Mouse (Mus musculus): ENCODE results near the gene Abcb8.

DNA sequence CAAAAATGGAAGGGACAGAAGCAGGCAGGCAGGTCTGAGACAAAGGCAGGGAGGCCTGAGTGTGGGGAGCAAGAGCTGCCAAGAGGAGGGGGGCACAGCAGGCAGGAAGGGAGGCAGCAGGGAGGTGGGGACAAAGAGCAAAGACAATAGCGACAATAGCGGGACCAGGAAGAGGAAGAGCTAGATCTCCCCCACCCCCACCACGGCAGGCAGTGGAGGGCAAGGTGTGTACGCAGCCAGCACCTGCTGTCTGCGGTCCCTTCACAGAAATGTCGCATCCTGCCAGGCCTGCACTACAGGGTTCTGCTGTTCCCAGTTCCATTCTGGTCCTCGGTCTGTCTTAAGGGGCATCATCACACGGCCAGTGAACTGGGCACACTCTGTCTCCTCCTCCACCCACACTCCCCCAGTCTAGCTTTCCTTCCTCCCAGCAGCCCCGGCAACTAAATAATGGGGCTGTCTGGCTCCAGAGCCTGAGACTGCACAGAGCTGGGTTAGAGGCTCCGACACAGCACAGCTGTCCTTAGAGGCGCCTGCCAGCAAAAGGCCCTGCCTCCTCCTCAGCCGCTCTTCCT, 48.9 kb upstream of the Abcb8 start:
- TF ChIP-seq POLR2A (IDR thresholded peaks at IDR 0.05; ENCODE audit: insufficient read depth, low read depth, low read length) (no peak), CTCF (IDR thresholded peaks at IDR 0.05; ENCODE audit: insufficient read depth, low read depth, low read length) (no peak)

Data from olfactory bulb, adult 2 months (tissue).